Mouse (Mus musculus) CH12F3 (cell line): ENCODE results near the gene Mettl7a1.
"Not testable (repeated sequence)": the region's sequence is repeated elsewhere in the genome, so short reads cannot be mapped to it uniquely, and the experiment has no call there.

Source experiments
- in situ Hi-C: fragments of 300-500 bp; cut with MboI; formaldehyde crosslinking; loops from 2 replicates; pipeline ENCODE4 v1.14.3; 2020; ENCODE audit warnings: low sequenced_read_pairs

The Mettl7a1 gene

DNA sequence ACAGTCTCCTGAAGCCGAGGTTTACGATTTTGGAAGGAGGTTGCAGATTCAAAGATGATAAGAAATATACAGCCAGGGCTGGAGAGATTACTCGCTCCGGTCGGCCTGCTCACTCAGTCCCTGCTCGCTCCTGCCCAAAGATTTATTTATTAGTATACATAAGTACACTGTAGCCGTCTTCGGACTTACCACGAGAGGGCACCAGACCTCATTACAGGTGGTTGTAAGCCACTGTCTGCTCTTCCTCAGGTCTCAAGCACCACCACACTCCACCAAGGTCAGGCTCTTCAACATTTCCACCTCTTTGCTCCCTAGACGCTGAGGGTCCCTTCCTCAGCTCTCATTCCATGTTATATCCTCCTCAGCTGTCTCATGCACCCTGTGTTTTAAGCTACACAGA is 33.9 kb downstream of the Mettl7a1 start:
- in situ Hi-C loops = not testable (repeated sequence)

DNA sequence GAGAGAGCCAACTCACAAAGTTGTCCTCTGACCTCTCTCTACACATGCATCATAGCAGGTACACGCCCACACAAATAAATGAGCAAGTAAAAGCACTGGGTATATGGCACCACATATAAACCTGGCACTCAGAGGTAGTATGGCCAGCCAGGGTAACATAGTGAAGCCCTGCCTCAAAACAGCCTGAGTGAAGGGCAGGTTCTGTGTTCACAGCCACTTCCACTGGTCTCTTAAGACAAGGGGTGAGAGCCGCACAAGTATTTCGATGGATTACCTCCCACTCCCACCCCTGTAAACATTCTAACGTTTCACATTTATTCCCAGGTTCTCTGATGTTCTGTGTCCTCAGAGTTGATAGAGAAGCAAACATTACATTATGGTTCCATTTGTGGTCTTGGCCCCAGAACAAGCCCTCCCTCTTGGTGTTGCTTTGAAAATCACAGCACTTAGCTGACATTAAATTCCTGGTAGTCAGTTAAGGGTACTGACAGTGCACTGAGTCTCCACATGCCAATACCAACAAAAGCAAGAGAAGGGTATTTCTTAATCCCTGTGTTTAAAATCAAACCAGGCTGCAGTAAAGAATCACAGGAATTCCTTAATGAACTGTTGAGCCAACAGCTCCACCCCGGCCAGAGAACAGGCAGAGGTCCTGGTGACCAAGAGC is 37.5 kb downstream of the Mettl7a1 start:
- in situ Hi-C loops = not testable (repeated sequence)

DNA sequence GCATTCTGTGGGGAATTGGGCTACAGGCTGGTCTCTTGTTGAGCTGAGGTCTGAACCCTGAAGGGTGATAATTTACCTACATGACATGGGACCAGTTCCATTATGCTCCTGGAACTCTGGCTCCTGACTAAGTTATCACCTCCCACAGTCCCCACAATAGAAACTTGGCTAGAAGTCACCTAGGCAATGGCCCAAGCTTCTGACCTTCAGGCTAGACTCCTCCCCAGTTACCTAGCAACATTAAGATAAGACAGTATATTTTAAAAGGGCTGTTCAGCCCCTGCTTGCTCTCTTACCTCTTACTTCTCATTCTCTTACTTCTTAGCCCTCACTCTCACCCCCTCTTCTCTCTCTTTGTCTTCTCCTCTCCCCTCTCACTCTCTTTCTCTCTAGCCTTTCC is 41.5 kb downstream of the Mettl7a1 start:
- in situ Hi-C loops = no loop called here

DNA sequence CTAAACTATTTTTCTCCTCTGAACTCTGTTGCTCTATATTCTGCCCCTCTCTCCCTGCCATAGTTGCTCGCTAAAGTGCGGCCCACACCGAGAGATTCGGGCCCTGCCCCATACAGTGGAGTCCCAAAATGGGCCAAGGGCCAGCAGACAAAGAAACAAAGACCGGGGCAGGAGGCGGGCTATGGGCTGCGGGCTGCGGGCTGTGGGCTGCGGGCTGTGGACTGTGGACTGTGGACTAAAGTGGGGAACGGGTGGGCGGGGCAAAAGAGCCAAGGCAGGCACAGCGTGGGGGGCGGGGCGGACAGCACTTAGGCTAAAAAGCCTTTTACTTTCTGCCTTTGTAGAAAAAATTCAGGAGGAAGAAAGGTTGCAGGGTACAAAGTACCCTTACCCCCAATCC is 42.8 kb downstream of the Mettl7a1 start:
- in situ Hi-C loops = no loop called here

DNA sequence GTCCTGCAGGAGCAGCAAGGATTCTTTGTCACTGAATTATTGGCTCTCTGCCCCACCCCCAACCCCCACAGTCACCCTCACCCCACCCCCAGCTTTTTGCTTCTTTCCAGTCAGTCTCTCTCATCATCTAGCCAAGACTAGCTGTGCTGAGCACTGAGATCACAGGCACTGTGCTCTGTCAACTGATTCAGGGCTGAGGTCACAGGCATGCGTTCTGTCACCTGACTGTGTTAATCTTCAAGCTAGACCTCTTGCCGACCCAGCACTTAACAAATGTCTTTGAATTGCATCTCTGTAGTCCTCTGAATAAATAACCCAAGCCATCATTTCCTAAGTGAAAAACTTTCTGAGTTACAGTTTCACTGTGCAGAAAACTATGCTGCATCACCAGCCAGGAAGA is 45.6 kb downstream of the Mettl7a1 start:
- in situ Hi-C loops = no loop called here

DNA sequence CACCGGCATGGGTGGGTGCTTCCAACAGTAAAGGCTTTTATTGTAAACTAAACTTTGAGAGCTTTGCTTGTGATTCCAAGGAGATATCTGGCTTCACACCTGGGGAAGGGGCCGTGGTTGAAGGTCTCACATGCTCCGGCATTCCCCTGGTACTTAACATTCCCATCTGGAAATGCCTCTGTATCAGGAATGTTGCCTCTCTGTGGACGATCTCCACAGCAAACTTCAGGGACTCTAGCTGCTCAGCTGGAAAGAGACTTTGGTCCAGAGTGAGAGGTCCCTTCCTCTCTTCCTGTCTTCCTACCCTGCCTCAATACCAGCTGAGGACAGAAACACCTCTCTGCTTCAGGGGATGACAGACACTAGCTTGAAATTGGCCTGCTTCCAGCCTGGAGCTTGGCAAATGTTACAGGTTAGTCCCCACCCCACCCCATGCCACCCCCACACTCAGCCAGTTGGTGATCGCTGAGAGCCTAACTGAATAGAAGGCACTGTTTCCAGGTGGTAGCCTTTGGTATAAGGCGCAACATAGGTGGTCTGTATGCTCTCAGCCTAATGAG is 47.6 kb downstream of the Mettl7a1 start:
- in situ Hi-C loops = no loop called here

DNA sequence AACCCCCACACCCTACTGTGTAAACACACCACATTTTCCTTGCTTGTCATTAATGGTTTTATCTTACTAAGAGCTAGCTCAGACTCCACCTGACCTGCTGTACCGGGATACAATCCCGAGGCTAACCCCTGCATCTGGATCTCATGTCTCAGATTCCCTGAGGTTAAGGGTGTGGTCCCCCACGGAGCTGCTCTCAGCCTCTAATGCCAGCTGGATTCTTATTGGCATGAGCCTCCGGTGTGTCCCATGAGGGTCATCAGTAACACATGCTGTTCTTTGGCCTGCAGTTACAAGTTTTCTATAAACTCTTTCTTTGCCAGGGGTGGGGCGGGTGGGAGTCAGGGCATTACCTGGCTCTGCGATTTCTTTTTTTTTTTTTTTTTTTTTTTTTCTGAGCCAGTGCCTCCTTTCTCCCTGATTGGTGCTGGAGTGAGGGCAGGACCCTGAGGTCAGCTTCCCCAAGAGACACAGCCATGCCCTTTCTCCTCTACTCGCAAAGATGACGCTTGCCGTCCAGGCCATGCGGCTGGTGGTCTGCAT is 48.8 kb downstream of the Mettl7a1 start, which contains the start of the genes Methig1 and Mettl7a2:
Gene Methig1 (plus strand): TSS at position 439 of the 540 bp plus-strand sequence.
Gene Mettl7a2 (plus strand): TSS at position 490 of the 540 bp plus-strand sequence.
- in situ Hi-C loops = no loop called here

DNA sequence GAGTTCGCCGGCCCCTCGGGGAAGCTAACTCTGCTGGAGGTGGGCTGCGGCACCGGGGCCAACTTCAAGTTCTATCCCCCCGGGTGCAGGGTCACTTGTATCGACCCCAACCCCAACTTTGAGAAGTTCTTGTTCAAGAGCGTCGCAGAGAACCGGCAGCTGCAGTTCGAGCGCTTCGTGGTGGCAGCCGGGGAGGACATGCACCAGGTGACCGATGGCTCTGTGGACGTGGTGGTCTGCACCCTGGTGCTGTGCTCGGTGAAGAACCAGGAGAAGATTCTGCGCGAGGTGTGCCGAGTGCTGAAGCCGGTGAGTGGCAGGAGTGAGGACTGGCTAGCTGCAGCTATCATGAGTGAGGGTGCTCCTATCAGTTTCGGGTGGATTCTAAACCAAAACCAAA is 49.5 kb downstream of the Mettl7a1 start:
- in situ Hi-C loops = not testable (repeated sequence)

DNA sequence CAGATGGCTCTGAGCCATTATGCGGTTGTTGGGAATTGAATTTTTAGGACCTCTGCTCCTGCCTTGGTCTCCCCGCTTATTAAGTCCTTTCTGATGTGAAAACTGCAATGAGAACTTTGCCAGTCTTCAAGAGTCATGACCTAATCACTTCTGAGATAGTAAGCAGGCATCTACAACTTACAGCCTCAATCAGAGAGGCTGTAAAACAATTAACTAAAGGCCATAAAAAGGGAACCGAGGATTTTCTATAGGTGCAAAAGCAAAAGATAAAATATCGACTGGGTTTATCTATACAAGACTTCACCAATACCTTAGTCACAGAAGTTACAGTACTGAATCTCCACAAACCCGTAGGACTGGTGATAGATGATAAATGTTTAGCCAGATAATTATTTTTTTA is 51.9 kb downstream of the Mettl7a1 start:
- in situ Hi-C loops = no loop called here

DNA sequence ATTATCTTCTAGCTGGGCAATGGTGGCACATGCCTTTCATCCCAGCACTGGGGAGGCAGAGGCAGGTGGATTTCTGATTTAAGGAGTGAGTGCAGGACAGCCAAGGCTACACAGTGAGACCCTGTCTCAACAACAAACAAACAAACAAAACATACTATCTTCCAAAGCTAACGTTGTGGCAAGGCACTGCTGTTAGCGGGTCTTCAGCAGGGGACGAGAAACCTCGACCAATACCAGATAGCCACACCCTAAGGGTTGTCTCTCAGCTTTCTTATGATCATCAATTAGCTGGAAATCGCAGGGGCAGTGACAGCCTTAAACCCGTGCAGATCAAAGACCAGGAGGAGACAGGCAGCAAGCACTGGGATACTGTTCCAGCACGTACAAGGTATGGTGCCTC is 60.3 kb downstream of the Mettl7a1 start, which contains the start of gene Higd1c:
Gene Higd1c (plus strand): TSS at position 301 of the 400 bp plus-strand sequence.
- in situ Hi-C loops = no loop called here

DNA sequence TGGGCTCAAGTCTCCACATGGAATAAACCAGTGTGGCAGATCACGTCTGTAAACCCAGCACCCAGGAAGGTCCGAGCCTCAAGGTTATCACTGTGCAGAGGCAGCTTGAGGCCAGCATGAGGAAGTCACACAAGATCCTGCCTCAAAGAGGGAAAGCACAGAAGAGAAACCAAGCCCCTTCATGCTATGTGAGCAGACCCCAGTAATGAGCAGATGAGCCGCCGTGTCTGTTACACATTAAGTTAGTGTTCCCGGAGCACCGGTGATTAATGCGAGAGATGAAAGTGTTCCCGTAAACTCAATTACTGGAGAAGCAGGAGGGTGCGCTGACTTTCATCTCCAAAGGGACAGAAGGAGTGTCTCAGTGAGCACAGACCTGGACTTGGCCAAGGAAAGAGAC is 62.0 kb downstream of the Mettl7a1 start:
- in situ Hi-C loops = not testable (repeated sequence)

DNA sequence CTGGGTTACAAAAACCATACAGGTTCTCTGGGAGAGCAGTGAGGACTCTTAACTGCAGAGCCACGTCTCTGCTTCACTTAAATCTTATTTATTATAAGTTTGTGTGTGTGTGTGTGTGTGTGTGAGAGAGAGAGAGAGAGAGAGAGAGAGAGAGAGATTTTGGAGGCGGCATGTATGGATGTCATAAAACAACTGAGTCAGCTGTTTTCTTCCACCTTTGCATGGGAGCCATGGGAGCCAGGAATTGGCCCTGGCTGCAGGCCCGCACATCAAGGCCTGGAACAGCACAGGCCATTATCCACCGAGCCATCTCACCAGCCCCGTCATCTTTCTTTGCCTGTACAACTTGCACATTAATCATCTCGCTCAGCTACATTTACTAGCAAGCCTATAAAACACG is 63.2 kb downstream of the Mettl7a1 start:
- in situ Hi-C loops = no loop called here

DNA sequence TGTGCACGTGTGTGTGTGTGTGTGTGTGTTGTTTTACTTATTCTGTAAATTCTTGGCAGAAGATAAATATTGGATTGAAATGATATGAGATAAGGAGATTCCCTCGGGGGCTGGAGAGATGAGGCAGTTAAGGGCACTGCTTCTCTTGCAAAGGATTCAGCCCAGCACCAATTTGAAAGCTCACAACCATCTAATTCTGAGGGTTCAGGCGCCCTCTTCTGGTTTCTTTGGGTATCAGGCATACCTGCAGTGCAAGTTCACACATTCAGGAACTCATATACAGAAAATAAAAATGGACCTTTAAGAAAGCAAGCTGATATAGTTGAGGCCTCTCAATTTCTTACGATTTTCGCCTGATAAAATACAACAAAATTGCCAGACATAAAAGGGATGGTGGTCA is 71.1 kb downstream of the Mettl7a1 start:
- in situ Hi-C loops = no loop called here

DNA sequence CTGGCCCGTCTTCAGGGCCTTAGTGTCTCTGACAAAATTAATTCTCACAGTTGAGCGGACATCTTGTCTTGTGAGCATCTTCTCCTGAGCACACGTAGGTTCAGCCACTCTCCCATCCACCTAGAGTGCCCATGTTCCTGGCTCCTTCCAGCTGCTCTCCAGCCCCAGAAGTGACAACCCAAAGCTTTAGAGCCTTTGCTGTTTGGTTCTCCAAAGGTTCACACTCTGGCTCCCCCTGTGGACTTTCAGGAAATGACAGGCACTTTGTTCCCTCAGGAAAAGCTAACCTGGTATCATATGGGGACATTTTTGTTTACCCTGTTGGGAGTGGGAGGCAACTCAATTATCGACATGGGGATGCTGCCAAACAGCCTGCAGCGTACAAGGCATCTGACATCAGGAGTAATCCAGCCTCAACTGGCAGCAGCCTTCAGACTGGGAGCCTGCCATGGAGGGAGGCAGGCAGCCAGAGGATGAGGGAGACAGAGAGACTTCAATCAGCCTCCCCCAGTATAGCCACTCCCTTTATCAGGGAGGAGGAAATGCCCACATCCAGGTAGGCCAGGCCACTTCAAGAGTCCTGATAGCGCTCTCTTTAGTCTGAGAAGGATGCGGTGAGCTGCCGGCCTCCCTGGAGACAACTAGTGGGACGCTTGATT is 74.0 kb downstream of the Mettl7a1 start:
- in situ Hi-C loops = not testable (repeated sequence)
